Mouse (Mus musculus) right cerebral cortex, postnatal 25 days (tissue): ENCODE measurements around the gene Lmtk3.

ENCODE experiments used
- DNase-seq: peaks from one replicate; pipeline ENCODE4 v3.0.0; 2022

Lmtk3 gene

GRCm38 (mm10) chr7:45783511-45784091 is at the start of gene Lmtk3:
TSS of gene Lmtk3 (plus strand) at chr7:45783738.
- peak; percentile 84 for DNase-seq

- DNase-seq: peak; percentile 67
These were observed 44.3 kb upstream of the Lmtk3 start for GRCm38 (mm10) chr7:45739162-45739763.

- DNase-seq: no peak
These were observed 43.7 kb upstream of the Lmtk3 start for GRCm38 (mm10) chr7:45739820-45740219.

GRCm38 (mm10) chr7:45741308-45741707 is 42.2 kb upstream of the Lmtk3 start:
- no peak for DNase-seq

- DNase-seq: peak; percentile 49
These were observed 41.8 kb upstream of the Lmtk3 start for GRCm38 (mm10) chr7:45741777-45742176.

- peak; percentile 82 for DNase-seq
These were observed 41.2 kb upstream of the Lmtk3 start for GRCm38 (mm10) chr7:45742338-45742737.

- DNase-seq: peak; percentile 62
These were observed 39.2 kb upstream of the Lmtk3 start for GRCm38 (mm10) chr7:45744387-45744786.

GRCm38 (mm10) chr7:45746518-45746917 is 37.0 kb upstream of the Lmtk3 start:
- no peak for DNase-seq

- DNase-seq: no peak
These were observed 36.1 kb upstream of the Lmtk3 start for GRCm38 (mm10) chr7:45747450-45747849.

GRCm38 (mm10) chr7:45748110-45748509 is 35.4 kb upstream of the Lmtk3 start:
- no peak for DNase-seq

GRCm38 (mm10) chr7:45749401-45749800 is 34.1 kb upstream of the Lmtk3 start:
- DNase-seq: no peak

- DNase-seq: no peak
These were observed 33.4 kb upstream of the Lmtk3 start for GRCm38 (mm10) chr7:45750162-45750561.

GRCm38 (mm10) chr7:45755703-45756102 is 27.8 kb upstream of the Lmtk3 start:
- DNase-seq: no peak

- DNase-seq: no peak
These were observed 24.1 kb upstream of the Lmtk3 start for GRCm38 (mm10) chr7:45759400-45759799.

GRCm38 (mm10) chr7:45760151-45760550 is 23.4 kb upstream of the Lmtk3 start:
- no peak for DNase-seq

- DNase-seq: no peak
These were observed 17.5 kb upstream of the Lmtk3 start for GRCm38 (mm10) chr7:45765995-45766394.

- DNase-seq: no peak
These were observed 16.8 kb upstream of the Lmtk3 start for GRCm38 (mm10) chr7:45766764-45767163.

GRCm38 (mm10) chr7:45767500-45767899 is 16.0 kb upstream of the Lmtk3 start:
- DNase-seq: no peak

GRCm38 (mm10) chr7:45770427-45771082 is 13.0 kb upstream of the Lmtk3 start:
- no peak for DNase-seq

- DNase-seq: no peak
These were observed 12.4 kb upstream of the Lmtk3 start for GRCm38 (mm10) chr7:45771101-45771500.

GRCm38 (mm10) chr7:45775237-45775636 is 8.3 kb upstream of the Lmtk3 start:
- no peak for DNase-seq

- DNase-seq: no peak
These were observed 4.4 kb upstream of the Lmtk3 start for GRCm38 (mm10) chr7:45779081-45779641.

GRCm38 (mm10) chr7:45782271-45782670 is 1.3 kb upstream of the Lmtk3 start:
- DNase-seq: no peak
